Mouse (Mus musculus) hindbrain, embryonic 11.5 days (tissue): ENCODE measurements at regions not wholly inside any gene's neighbourhood (a gene's known extent, or its start where the extent isn't known, plus 50 kb on each side); places are given as distances from the start of the nearest gene placed in this dataset.

ENCODE experiments used
- ATAC-seq: fragments of 200-750 bp; cut with Nextera tagmentation; 2 replicates; pipeline ENCODE4 v1.8.0; 2017; ENCODE audit warnings: mild to moderate bottlenecking, moderate TSS enrichment, moderate library complexity; ENCODE audit not compliant: low FRiP score
- DNase-seq: peaks from one replicate; pipeline ENCODE4 v3.0.0-alpha.2; 2015; ENCODE audit warnings: low spot score
- H3K27ac ChIP-seq: fragments of 300-500 bp; sonication (generic); 2 replicates; pipeline ENCODE4 v1.5.1; 2014; ENCODE audit warnings: mild to moderate bottlenecking, low read depth, low read length
- H3K27me3 ChIP-seq: fragments of 300-500 bp; sonication (generic); 2 replicates; pipeline ENCODE4 v1.6.1; 2014; ENCODE audit warnings: mild to moderate bottlenecking, low read length, moderate library complexity, mixed read lengths; ENCODE audit not compliant: control insufficient read depth, insufficient read depth
- H3K36me3 ChIP-seq: fragments of 300-500 bp; sonication (generic); 2 replicates; pipeline ENCODE4 v1.6.1; 2014; ENCODE audit warnings: mild to moderate bottlenecking, low read length, moderate library complexity, mixed read lengths; ENCODE audit not compliant: control insufficient read depth, insufficient read depth
- H3K4me1 ChIP-seq: fragments of 300-500 bp; sonication (generic); replicated peaks from 2 replicates; pipeline ENCODE4 v1.6.1; 2014; ENCODE audit warnings: low read length, mixed read lengths; ENCODE audit not compliant: control insufficient read depth, insufficient read depth
- H3K4me2 ChIP-seq: fragments of 300-500 bp; sonication (generic); replicated peaks from 2 replicates; pipeline ENCODE4 v1.6.1; 2014; ENCODE audit warnings: mild to moderate bottlenecking, low read depth, low read length
- H3K4me3 ChIP-seq: fragments of 300-500 bp; sonication (generic); 2 replicates; pipeline ENCODE4 v1.5.1; 2014; ENCODE audit warnings: low read depth, low read length
- H3K9ac ChIP-seq: fragments of 300-500 bp; sonication (generic); 2 replicates; pipeline ENCODE4 v1.6.1; 2014; ENCODE audit warnings: low read depth, low read length
- H3K9me3 ChIP-seq: fragments of 300-500 bp; sonication (generic); 2 replicates; pipeline ENCODE4 v1.6.1; 2016; ENCODE audit warnings: low read length; ENCODE audit not compliant: control insufficient read depth
- WGBS: fragments of 180-500 bp; shearing (Covaris S2); extraction: QIAGEN DNeasy Blood & Tissue Kit; methylation state at CpG from one replicate; pipeline ENCODE4 v1.1.7; 2014; 5-methylcytosine and 5-hydroxymethylcytosine counted together

DNA sequence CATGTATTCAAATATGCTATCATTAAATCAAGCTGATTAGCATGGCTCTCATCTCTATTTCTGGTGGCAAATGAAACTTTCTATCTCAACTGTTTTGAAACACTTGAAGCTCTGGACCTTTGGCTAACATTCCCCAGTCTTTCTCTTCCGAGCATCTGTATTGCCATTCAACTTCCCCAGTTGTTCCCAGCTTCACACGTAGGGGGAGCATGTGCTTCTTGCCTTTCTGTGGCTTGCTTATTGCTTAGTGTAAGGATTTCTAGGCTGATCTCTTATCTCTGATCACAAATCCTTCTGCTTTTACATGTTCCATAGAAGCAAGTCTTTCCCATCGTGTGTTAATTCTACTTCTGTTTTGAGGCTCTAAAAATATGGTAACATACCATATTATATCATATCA, 662.0 kb downstream of the Stpg2 start:
- H3K27me3 ChIP-seq, result no peaks in the 10 kb centered on the region
- no peaks in the 10 kb centered on the region for H3K36me3 ChIP-seq
- DNase-seq (no peak), ATAC-seq (no peak)
- H3K4me2 ChIP-seq, result no peak overlapping the region
- H3K4me1 ChIP-seq, result no peaks in the 10 kb centered on the region
- H3K4me3 ChIP-seq, result no peak overlapping the region
- no peak overlapping the region for H3K27ac ChIP-seq
- WGBS, result 81% methylated on average over 3 of the region's 3 CpGs
- no peaks in the 10 kb centered on the region for H3K9me3 ChIP-seq
- H3K9ac ChIP-seq, result no peak overlapping the region

DNA sequence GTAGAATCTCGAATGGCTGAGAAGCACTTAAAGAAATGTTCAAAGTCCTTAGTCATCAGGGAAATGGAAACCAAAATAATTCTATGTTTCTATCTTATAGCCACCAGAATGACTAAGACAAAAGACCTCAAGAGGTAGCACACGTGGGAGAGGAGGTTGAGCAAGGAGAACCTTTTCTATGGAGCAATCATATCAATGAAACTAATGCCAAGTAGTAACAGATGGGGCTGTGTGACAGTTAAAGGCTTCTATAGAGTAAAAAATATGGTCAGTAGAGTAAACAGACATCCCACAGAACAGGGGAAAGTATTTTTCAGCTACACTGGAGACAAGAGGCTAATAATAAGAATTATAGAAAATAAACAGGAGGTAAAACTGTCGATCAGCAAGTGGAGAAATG, 664.3 kb downstream of the Stpg2 start:
- H3K36me3 ChIP-seq, result no peaks in the 10 kb centered on the region
- H3K4me3 ChIP-seq, result no peak overlapping the region
- no peaks in the 10 kb centered on the region for H3K9me3 ChIP-seq
- no peak overlapping the region for H3K4me2 ChIP-seq
- WGBS, result 89% methylated on average over 3 of the region's 3 CpGs
- no peak overlapping the region for H3K9ac ChIP-seq
- H3K4me1 ChIP-seq, result no peaks in the 10 kb centered on the region
- ATAC-seq, result no peak
- no peak overlapping the region for H3K27ac ChIP-seq
- DNase-seq, result no peak
- H3K27me3 ChIP-seq, result no peaks in the 10 kb centered on the region

DNA sequence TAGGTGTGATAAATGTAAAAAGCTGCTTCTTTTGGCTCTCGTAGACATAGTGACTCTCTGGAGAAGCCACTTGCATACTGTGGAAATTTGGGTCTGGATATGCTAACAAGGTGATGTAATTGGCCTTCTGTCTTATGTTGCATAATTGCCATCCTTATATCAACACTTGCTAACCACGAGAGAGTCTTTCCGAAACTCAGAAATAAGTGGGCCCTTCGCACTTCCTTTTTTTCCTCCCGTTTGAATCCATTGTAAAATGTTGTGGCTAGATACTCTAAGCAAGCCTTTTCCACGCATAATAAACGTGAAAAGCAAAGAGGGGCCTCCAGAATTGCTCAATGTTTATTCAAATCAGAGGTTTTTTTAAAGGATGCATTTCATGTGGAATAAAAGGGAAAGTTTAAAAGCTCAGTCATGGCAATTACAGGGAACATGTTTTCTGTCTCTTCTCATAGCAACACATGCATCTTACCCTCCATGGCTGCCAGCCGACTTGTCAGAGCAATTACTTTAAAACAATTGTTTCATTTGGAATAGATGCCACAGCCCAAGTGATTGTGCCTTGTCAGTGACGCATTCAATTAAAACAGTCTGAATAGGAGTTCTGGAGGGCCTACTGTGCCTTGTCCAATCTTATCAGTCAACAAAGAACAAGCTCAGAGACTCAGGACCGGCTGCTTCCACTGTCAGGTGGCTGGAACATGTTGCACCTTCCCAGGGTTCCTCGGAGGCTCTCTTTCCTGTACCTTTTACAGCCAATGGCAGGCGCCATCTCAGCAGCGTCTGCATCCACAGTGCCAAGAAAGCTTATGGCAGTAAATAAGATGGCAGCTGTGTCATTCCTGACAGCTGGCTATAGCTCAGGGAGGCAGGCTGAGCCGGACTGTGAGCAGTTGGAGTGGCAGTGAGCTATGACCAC, 680.7 kb downstream of the Stpg2 start:
- Histone ChIP-seq H3K27ac (peak overlapping the region; percentile 40; the same call in 1 of the 2 replicates), H3K4me2 (no peak overlapping the region; the same call in 1 of the 2 replicates), H3K9ac (no peak overlapping the region), H3K4me3 (no peak overlapping the region), H3K4me1 (no peaks in the 10 kb centered on the region), H3K36me3 (no peaks in the 10 kb centered on the region), H3K27me3 (no peaks in the 10 kb centered on the region), H3K9me3 (no peaks in the 10 kb centered on the region)
- ATAC-seq (peak; percentile 90), DNase-seq (peak; percentile 50)
- 43% methylated on average over 14 of the region's 14 CpGs for WGBS

DNA sequence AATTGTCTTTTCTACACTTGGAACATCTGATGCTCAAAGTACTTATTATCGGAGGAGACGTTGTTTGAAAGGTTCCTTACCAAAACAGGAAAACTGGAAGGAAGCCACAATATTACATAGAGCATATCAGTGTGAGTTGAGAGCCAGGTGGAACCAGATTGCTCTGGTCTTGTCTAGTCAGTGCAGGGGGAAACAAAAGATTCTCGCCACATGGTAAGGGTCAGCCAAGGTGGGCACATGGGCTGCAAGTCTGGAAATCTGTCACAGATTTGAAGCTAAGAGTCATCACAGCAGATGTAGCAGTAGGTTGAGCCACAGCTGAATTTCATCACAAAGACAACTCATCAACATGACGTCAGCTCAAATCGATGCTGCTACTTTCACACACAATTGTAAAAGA, 681.8 kb downstream of the Stpg2 start:
- peak; percentile 13 for DNase-seq
- ATAC-seq, result no peak
- Histone ChIP-seq H3K4me1 (no peaks in the 10 kb centered on the region), H3K4me3 (no peak overlapping the region), H3K4me2 (no peak overlapping the region), H3K9me3 (no peaks in the 10 kb centered on the region), H3K27me3 (no peaks in the 10 kb centered on the region), H3K9ac (no peak overlapping the region), H3K36me3 (no peaks in the 10 kb centered on the region), H3K27ac (no peak overlapping the region)
- 78% methylated on average over 5 of the region's 5 CpGs for WGBS

DNA sequence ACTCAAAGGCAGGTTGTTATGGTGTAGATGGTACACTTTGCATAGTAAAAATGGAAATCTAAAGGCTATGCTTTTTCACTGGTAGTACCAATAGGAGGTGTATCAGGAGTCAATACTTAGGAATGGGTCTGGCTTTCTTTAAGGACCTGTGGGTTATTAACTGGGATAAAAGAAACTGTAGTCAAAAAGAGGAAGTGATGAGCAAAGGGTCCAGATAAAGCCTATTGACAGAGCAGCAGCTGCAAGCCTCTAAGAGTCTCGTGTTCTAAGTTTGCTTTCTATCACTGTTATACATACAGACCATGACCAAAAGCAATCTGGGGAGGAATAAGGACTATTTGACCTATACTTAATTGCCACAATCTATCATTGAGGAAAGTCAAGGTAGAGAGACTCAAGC, 683.0 kb downstream of the Stpg2 start:
- no peaks in the 10 kb centered on the region for H3K27me3 ChIP-seq
- DNase-seq (no peak), ATAC-seq (no peak)
- no peaks in the 10 kb centered on the region for H3K36me3 ChIP-seq
- no peaks in the 10 kb centered on the region for H3K4me1 ChIP-seq
- H3K9ac ChIP-seq, result no peak overlapping the region
- no peak overlapping the region for H3K4me3 ChIP-seq
- no peak overlapping the region for H3K27ac ChIP-seq
- no peaks in the 10 kb centered on the region for H3K9me3 ChIP-seq
- WGBS, result 67% methylated on average over 1 of the region's 1 CpGs
- H3K4me2 ChIP-seq, result no peak overlapping the region

DNA sequence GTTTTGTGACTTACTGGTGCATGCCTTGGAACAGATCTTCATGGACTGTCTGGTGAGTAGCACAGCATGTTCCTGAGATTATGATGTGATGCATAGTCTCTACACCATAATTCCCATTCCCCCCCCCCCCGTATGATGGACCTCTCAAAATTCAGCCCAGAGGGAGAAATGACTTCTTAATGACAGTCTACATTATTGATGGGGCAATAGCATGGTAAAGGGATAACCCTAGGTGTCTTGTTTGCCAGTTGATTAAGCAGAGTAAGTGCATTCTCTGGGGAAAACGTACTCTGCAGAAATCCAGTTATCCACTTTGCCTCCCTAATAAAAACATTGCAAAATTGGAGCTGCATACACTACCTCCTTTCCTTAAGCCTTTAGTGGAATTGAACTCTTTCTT, 684.7 kb downstream of the Stpg2 start:
- Histone ChIP-seq H3K9ac (no peak overlapping the region), H3K27ac (no peak overlapping the region), H3K4me1 (no peaks in the 10 kb centered on the region), H3K27me3 (no peaks in the 10 kb centered on the region), H3K4me2 (no peak overlapping the region), H3K9me3 (no peaks in the 10 kb centered on the region), H3K4me3 (no peak overlapping the region), H3K36me3 (no peaks in the 10 kb centered on the region)
- ATAC-seq (0 out of 2 replicates have a peak, but pooled peaks have one; percentile 12), DNase-seq (no peak)
- 70% methylated on average over 2 of the region's 2 CpGs for WGBS

DNA sequence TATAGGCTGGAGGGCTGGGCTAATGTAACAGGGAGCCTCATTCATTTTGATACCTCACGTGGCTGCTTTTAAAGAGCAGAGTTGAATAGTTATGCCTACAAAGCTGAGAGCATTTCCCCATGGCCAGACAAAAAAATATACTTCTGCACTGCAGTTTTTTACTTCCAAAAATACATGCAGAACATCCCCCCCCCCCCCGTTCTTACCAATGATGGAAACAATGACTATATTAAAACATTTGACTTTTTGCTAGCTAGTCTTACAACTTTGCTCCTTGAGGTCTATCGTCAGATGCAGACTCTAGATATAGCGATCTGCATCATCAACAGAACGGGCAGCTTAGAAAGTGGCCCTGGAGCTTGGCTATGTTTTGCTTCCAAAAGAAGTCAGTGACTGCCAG, 692.4 kb downstream of the Stpg2 start:
- DNase-seq (no peak), ATAC-seq (no peak)
- no peak overlapping the region for H3K27ac ChIP-seq
- H3K4me3 ChIP-seq, result no peak overlapping the region
- no peaks in the 10 kb centered on the region for H3K36me3 ChIP-seq
- no peak overlapping the region for H3K9ac ChIP-seq
- no peaks in the 10 kb centered on the region for H3K27me3 ChIP-seq
- no peaks in the 10 kb centered on the region for H3K9me3 ChIP-seq
- no peaks in the 10 kb centered on the region for H3K4me1 ChIP-seq
- 87% methylated on average over 5 of the region's 5 CpGs for WGBS
- H3K4me2 ChIP-seq, result no peak overlapping the region

DNA sequence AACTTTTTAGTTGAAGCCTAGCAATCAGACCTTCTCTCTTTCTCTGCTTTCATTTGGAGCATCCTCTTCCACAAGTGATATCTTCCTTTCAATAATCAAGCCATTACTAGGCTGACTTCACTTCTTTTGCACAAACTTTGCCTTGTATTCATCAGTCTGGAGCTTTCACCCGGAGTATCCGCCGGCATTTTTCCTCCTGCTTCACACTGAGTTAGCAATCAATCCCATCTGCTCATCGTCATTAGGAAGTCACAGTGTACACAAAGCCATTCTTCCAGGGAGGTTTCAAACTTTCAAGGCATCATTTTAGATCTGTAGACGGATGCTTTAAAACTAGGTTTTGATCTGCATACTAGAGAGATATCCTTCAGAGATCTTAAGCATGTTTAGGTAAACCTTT, 693.7 kb downstream of the Stpg2 start:
- Histone ChIP-seq H3K4me2 (no peak overlapping the region), H3K27me3 (no peaks in the 10 kb centered on the region), H3K4me3 (no peak overlapping the region), H3K36me3 (no peaks in the 10 kb centered on the region), H3K9me3 (no peaks in the 10 kb centered on the region), H3K27ac (no peak overlapping the region), H3K4me1 (no peaks in the 10 kb centered on the region), H3K9ac (no peak overlapping the region)
- 0 out of 2 replicates have a peak, but pooled peaks have one; percentile 47 for ATAC-seq
- peak; percentile 25 for DNase-seq
- 18% methylated on average over 5 of the region's 5 CpGs for WGBS
